ENCODE assay signal across 14 mouse cellular contexts in the genomic region with DNA sequence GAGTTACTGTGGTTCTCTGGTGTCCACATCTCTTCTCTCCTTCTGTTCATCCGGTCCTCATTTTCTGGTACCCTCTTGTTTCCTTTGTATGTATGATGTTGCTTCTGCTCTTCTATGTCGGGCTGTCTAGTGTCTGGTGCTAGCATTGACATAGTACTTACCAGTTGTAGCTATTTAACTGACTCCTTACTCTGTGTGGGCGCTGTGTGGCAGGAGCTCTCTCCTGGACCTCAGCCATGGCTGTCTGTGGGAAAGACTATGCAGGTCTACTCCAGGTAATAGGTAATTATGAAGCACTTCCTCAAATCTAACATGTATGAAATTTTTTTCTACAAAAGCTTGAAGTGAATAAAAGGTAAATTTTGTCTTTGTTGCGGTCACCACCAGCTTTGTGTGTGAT.
"Had no signal": no experiment of that assay in that cellular context is flagged by ENCODE, and none has a peak within 500 bp of the region (broad histone marks: within the 10 kb centered on the region; RNA-seq: fewer than 3 reads in every experiment).

No protein-coding gene starts in this region.

- H3K4me2 ChIP-seq: liver, embryonic 11.5 days; liver, embryonic 15.5 days; neural tube, embryonic 12.5 days; stomach, embryonic 15.5 days had no signal

- H3K4me3 ChIP-seq: liver, embryonic 15.5 days; midbrain, embryonic 10.5 days; myocyte; neural tube, embryonic 12.5 days; stomach, embryonic 15.5 days had no signal

- H3K9me3 ChIP-seq: liver, embryonic 15.5 days; midbrain, embryonic 10.5 days; neural tube, embryonic 12.5 days; stomach, embryonic 15.5 days had no signal

- ATAC-seq: lung, postnatal 0 days had no signal

- H3K27ac ChIP-seq: liver, embryonic 15.5 days; midbrain, embryonic 10.5 days; neural tube, embryonic 12.5 days; stomach, embryonic 15.5 days had no signal

- H3K27me3 ChIP-seq: liver, embryonic 15.5 days; neural tube, embryonic 12.5 days; stomach, embryonic 15.5 days had no signal

- H3K9ac ChIP-seq: liver, embryonic 15.5 days; neural tube, embryonic 12.5 days; stomach, embryonic 15.5 days had no signal

- H3K36me3 ChIP-seq: liver, embryonic 15.5 days; midbrain, embryonic 10.5 days; neural tube, embryonic 12.5 days; stomach, embryonic 15.5 days had no signal

- DNase-seq: kidney, adult 8-10 months; kidney, postnatal 25 days; lung, adult 2 months; lung, postnatal 36 days; midbrain, embryonic 14.5 days; retina, postnatal 1 day; thymus, postnatal 36 days had no signal

- H3K4me1 ChIP-seq: liver, embryonic 15.5 days; neural tube, embryonic 12.5 days; stomach, embryonic 15.5 days had no signal
